Mouse (Mus musculus): Measurements from ENCODE around the gene Wdfy3.
"Not testable (repeated sequence)": the region's sequence is repeated elsewhere in the genome, so short reads cannot be mapped to it uniquely, and the experiment has no call there.

The Wdfy3 gene

GRCm38 (mm10) chr5:101949323-101949722, 120.4 kb downstream of the Wdfy3 start:
- DNase-seq (ENCODE audit: low read depth, low spot score): no peak

- no peak for DNase-seq (ENCODE audit: low read depth, low spot score)
Observed at GRCm38 (mm10) chr5:101948641-101949040, 121.1 kb downstream of the Wdfy3 start.

DNA sequence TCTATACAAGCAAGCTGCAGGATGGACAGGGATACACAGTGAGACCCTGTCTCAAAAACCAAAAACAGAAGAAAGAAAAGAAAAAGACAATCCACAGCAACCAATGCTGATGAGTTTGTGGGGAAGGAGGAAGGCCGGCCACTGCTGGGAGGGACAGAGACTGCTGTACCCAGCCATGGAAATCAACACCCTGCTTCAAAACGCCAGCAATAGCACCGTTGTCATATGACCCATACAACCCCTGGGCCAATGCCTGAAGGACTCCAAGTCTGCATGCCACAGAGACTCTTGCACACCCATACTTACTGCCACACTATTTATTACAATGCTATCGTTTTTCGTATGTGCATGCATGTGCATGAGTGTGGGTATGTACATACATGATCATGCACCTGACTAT, 124.0 kb downstream of the Wdfy3 start:
- no peak for DNase-seq (ENCODE audit: low read depth, low spot score)

DNA sequence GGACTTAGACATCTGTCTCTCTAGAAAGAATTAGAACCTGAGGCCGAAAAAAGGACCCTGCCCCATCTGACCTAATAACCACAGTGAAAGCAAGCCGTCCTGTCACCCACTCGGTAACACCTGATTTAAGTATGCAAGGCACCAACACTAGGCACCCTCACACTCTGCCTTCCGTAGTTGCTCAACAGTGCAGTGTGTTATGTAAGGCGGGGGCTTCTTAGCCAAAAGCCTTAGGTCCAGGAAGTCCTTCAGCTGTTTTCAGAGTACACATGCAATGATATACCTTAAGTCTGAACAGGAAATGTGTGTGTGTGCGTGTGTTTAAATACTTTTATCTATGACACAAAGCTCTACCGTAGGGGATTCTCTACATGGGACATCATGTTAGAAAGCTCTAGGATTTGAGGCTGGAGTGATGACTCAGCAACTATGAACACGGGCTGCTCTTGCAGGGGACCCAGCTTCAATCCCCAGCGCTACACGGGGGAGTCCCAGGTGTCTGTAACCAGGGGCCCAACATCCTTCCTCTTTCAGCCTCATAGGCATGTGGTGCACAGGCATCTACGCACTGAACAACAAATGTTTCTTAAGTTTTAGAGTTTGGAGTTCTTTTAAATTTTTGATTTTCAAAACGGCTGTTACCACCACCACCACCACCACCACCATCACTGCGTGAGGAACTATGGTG, 131.7 kb downstream of the Wdfy3 start:
- no peak for DNase-seq (ENCODE audit: low read depth, low spot score)

DNA sequence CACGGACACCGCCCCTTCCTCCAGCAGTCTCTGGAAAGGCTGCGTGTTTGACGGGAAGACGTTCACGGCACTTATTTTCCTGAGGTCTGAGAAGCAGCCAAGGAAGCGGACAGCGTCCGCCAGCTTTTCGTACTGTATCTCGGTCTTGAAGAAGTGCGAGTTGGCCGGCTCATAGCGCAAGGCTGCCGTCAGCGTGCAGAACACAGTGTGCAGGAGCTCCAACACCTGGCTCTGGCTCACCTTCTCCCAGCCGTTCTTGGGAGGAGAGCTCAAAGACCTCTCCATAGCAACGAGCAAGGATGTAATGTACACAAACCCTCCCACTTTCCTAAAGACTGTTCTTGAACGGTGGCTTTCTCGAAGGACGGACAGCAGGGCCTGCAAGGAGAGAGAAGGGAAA, 132.4 kb downstream of the Wdfy3 start:
- DNase-seq (ENCODE audit: low read depth, low spot score): no peak

GRCm38 (mm10) chr5:101935893-101936292, 133.8 kb downstream of the Wdfy3 start:
- DNase-seq (ENCODE audit: low read depth, low spot score): no peak

DNA sequence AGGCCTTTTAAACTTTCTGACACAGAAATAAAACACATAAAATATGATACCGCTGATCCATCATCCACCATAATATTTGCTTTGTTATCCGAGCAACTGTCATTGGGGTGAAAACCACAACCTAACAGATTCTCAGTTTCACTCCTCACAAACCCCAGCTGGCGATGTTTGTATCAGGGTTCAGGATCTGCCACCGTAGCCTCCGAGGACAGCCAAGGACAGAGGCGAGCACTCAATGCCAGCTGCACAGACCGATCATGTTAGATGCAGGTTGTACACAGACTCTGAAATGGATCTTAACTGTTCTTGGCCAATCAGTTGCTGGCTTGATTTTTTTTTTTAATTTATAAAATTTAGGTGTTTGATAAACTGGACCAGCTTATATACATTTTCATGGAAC, 135.1 kb downstream of the Wdfy3 start:
- no peak for DNase-seq (ENCODE audit: low read depth, low spot score)

- no peak for DNase-seq (ENCODE audit: low read depth, low spot score)
Observed at GRCm38 (mm10) chr5:101932971-101933810, 136.5 kb downstream of the Wdfy3 start.

DNA sequence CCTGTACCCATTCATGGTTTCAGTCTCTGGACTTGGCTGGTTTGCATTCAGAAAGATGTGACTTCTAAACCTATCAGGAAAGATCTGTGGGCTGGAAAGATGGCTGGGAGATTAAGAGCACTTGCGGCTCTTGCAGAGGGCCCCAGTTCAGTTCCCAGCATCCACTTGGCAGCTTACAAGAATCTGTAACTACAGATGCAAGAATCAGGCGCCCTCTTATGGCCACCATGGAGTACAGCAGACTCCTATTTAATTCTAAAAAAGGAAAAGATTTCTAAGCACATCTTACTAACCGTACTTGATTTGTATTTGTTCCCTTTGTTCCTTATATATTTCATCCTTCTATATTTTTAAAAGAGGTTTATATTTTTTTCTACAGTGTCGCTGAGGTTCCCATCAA, 137.7 kb downstream of the Wdfy3 start:
- DNase-seq (ENCODE audit: low read depth, low spot score): no peak

DNA sequence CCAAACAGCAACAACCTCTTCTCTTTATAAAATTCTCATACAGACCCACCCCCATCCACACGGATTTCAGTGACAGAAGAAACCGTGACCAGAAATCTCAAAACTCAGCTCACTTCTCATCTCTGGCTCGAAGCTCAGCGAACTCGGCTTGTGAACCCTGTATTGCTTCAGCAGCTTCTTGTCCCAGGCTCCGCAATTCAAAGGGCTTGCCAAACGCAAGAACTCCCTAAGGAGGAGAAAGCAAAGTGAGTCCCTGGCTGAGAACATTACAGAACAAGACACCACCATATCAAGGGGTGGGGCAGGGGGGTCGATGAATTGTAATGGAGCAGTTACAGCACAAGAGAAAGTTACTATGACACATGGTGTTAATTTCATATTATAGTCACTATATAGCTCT, 143.4 kb downstream of the Wdfy3 start:
- no peak for DNase-seq (ENCODE audit: low read depth, low spot score)

DNA sequence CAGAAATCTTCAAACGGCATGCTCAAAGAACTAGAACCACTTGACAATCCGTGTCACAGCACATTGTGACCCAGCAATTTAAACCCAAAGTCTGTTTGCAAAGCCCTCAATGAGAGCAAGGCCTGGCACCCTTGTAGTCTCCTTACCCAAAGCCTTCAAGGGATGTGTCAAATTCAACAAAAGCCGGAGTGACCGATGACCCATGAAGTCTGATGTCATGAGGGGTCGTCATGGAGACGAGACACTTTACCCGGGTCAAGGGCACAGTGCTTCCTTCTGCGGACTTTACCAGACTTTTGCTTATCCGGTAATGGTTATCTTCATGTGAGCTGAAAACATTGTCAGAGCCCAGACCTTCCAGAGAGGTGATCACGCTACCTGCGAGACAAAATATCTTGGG, 146.0 kb downstream of the Wdfy3 start:
- no peak for DNase-seq (ENCODE audit: low read depth, low spot score)

GRCm38 (mm10) chr5:101919559-101919958, 150.2 kb downstream of the Wdfy3 start:
- no peak for DNase-seq (ENCODE audit: low read depth, low spot score)

GRCm38 (mm10) chr5:101909468-101909867, 160.3 kb downstream of the Wdfy3 start:
- no peak for DNase-seq (ENCODE audit: low read depth, low spot score)

- no peak for DNase-seq (ENCODE audit: low read depth, low spot score)
Observed at GRCm38 (mm10) chr5:101905624-101906023, 164.1 kb downstream of the Wdfy3 start.

DNA sequence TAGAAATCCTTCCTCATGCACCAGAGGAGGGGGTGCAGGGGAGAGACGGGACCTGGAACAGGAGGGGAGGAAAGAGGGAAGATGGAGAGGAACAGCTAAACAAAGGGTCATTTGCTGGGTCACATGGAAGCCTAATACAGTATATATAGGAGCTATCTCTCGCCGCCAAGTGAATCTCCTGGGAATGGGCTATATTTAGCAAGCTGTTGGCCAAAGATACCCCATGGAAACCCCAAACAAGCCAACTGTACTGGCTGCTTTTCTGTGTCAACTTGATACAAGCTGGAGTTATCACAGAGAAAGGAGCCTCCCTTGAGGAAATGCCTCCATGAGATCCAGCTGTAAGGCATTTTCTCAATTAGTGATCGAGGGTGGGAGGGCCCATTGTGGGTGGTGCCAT, 164.9 kb downstream of the Wdfy3 start:
- not testable (repeated sequence) for DNase-seq (ENCODE audit: low read depth, low spot score)

GRCm38 (mm10) chr5:101902686-101903085, 167.0 kb downstream of the Wdfy3 start:
- no peak for DNase-seq (ENCODE audit: low read depth, low spot score)

GRCm38 (mm10) chr5:101899981-101900380, 169.7 kb downstream of the Wdfy3 start:
- no peak for DNase-seq (ENCODE audit: low read depth, low spot score)

DNA sequence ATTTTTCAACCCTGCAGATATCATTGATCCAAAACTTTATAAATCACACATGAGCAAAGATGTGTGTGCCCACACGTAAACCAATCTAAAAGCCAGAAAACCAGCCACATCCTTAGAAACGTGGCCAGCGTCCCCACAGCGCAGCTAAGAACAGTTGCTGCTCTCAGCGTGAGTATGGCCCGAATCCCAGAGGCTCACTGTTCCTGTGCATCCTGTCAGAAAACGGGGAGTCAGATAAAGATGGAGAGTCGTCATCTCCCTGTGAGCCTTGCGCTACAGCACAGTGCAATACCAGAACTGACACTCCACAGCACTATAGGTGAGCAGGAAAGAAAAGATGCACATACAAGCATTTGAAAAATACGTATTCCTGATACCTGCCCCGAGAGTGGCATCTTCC, 172.9 kb downstream of the Wdfy3 start:
- no peak for DNase-seq (ENCODE audit: low read depth, low spot score)

GRCm38 (mm10) chr5:101895717-101896645, 173.7 kb downstream of the Wdfy3 start:
- no peak for DNase-seq (ENCODE audit: low read depth, low spot score)

DNA sequence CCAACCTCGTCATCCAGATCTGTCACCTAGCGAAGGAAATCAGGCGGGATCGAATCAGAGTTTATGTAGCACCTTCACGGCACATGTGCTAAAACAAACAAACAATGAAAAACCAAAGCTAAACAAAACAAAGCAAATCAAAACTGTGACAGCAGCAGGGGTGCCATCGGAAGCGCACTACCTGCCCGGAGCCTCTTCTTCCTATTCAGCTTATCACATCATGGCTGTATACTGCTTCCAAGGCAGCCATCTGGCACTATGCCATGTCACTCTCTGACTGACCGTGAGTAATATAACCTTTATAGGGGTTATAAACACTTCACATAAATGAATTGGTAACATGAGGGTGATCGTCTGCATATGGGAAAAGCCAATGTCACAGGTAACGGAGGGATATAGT, 174.6 kb downstream of the Wdfy3 start:
- DNase-seq (ENCODE audit: low read depth, low spot score): no peak

DNA sequence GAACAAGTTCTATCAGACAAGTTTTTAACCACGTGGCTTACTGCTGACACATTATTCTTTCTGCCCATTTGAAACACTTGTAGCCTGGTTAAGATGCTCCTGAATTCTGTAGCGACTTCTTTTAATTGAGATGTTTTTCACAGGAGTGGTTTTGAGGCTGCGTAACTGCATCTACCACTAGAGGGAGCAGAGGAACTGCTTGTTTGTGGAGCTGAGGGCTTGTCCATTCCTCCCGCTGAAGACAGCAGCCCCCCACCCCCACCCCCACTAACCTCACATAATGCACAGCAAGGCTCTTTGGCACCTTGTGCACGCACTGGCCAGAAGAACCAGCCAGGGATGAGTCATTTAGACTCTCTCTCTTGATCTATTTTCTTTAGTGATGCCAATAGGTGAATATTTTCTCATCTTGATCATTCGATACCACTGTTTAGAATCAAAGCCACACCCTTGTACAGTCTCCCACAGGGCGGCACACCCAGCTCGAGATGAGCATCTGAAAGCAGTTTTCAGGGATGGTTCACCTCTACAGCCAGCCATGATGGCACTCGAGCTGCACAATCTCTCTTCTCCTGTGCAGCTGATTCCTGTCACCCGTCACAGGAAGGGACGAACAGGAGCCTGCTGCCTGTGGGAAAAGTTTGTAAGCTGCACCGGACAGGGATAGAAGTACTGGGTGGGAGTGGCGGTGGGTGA, 175.8 kb downstream of the Wdfy3 start:
- no peak for DNase-seq (ENCODE audit: low read depth, low spot score)

Data from c-Kit-negative CD71-positive TER-119-positive erythroid progenitor cells, embryonic 14.5 days (primary cell).